Mouse (Mus musculus): ENCODE results near the gene Serhl. TPM values are rescaled to one million over a fixed set of nuclear protein-coding genes. Genes with fewer than 3 reads are reported as not detected.
"Not testable (repeated sequence)": the region's sequence is repeated elsewhere in the genome, so short reads cannot be mapped to it uniquely, and the experiment has no call there.

Serhl gene
- polyA plus RNA-seq (2015; fragmentation: Nextera tagmentation; extraction: Ambion mirVana): 60.9 and 68.9 TPM in 2 replicates

- Histone ChIP-seq H3K4me2 (peak within 1 kb of the TSS; percentile 42), H3K27ac (no peak within 1 kb of the TSS; the same call in 1 of the 2 replicates), H3K4me3 (peak within 1 kb of the TSS; percentile 6; the same call in 1 of the 2 replicates), H3K4me1 (peaks cover 24% of the 10 kb centered on the region), H3K27me3 (peaks cover 35% of the 10 kb centered on the region), H3K36me3 (no peaks in the 10 kb centered on the region), H3K9me3 (no peaks in the 10 kb centered on the region), H3K9ac (peak within 1 kb of the TSS; percentile 16; the same call in 1 of the 2 replicates)
- ATAC-seq (ENCODE audit: insufficient number of reproducible peaks, insufficient read depth, low FRiP score, low TSS enrichment, low read depth): no peak
- whole genome bisulfite sequencing: 4% methylated on average over 7 of the region's 7 CpGs
Observed at GRCm38 (mm10) chr15:83089429-83089605, at the start of gene Serhl. Serhl (plus strand) TSS chr15:83089506.

- no peak for ATAC-seq (ENCODE audit: insufficient number of reproducible peaks, insufficient read depth, low FRiP score, low TSS enrichment, low read depth)
- Histone ChIP-seq H3K27ac (no peak overlapping the region), H3K4me3 (no peak overlapping the region), H3K4me2 (no peak overlapping the region), H3K9me3 (no peaks in the 10 kb centered on the region), H3K27me3 (peaks cover 4% of the 10 kb centered on the region), H3K9ac (no peak overlapping the region), H3K36me3 (no peaks in the 10 kb centered on the region), H3K4me1 (peaks cover 75% of the 10 kb centered on the region)
- WGBS: 54% methylated on average over 2 of the region's 2 CpGs
Observed at GRCm38 (mm10) chr15:83040156-83040555, 49.1 kb upstream of the Serhl start.

GRCm38 (mm10) chr15:83042655-83043361 is 46.5 kb upstream of the Serhl start:
- H3K9ac ChIP-seq: 0 out of 2 replicates have a peak overlapping the region, but pooled peaks have one; percentile 17
- peak overlapping the region; percentile 30 for H3K27ac ChIP-seq

GRCm38 (mm10) chr15:83043362-83043708 is 46.0 kb upstream of the Serhl start:
- Histone ChIP-seq H3K9ac (0 out of 2 replicates have a peak overlapping the region, but pooled peaks have one; percentile 17), H3K4me3 (0 out of 2 replicates have a peak overlapping the region, but pooled peaks have one; percentile 5), H3K27ac (peak overlapping the region; percentile 30), H3K36me3 (no peaks in the 10 kb centered on the region), H3K9me3 (no peaks in the 10 kb centered on the region), H3K4me1 (peaks cover 54% of the 10 kb centered on the region), H3K4me2 (peak overlapping the region; percentile 43), H3K27me3 (no peaks in the 10 kb centered on the region)
- 55% methylated on average over 22 of the region's 22 CpGs for WGBS
- ATAC-seq (ENCODE audit: insufficient number of reproducible peaks, insufficient read depth, low FRiP score, low TSS enrichment, low read depth): no peak

More at GRCm38 (mm10) chr15:83042655-83043361, 46.5 kb upstream of the Serhl start:
- H3K4me1 ChIP-seq: peaks cover 59% of the 10 kb centered on the region
- H3K4me2 ChIP-seq: peak overlapping the region; percentile 43
- H3K36me3 ChIP-seq: no peaks in the 10 kb centered on the region
- no peaks in the 10 kb centered on the region for H3K9me3 ChIP-seq
- no peaks in the 10 kb centered on the region for H3K27me3 ChIP-seq
- 3% methylated on average over 6 of the region's 6 CpGs for WGBS
- peak overlapping the region; percentile 5; the same call in 1 of the 2 replicates for H3K4me3 ChIP-seq
- ATAC-seq (ENCODE audit: insufficient number of reproducible peaks, insufficient read depth, low FRiP score, low TSS enrichment, low read depth): no peak

- WGBS: 79% methylated on average over 5 of the region's 5 CpGs
- ATAC-seq (ENCODE audit: insufficient number of reproducible peaks, insufficient read depth, low FRiP score, low TSS enrichment, low read depth): not testable (repeated sequence)
Observed at GRCm38 (mm10) chr15:83045565-83045964, 43.7 kb upstream of the Serhl start.

GRCm38 (mm10) chr15:83046308-83046707 is 43.0 kb upstream of the Serhl start:
- Histone ChIP-seq H3K27me3 (no peaks in the 10 kb centered on the region), H3K27ac (no peak overlapping the region), H3K9ac (no peak overlapping the region), H3K36me3 (no peaks in the 10 kb centered on the region), H3K4me2 (no peak overlapping the region), H3K4me3 (no peak overlapping the region), H3K4me1 (peaks cover 33% of the 10 kb centered on the region), H3K9me3 (no peaks in the 10 kb centered on the region)
- WGBS: 94% methylated on average over 3 of the region's 3 CpGs
- no peak for ATAC-seq (ENCODE audit: insufficient number of reproducible peaks, insufficient read depth, low FRiP score, low TSS enrichment, low read depth)

More at GRCm38 (mm10) chr15:83045565-83045964, 43.7 kb upstream of the Serhl start:
- not testable (repeated sequence) for H3K4me3 ChIP-seq, H3K27me3 ChIP-seq, H3K27ac ChIP-seq, H3K36me3 ChIP-seq, H3K9ac ChIP-seq, H3K4me2 ChIP-seq, H3K9me3 ChIP-seq
- peaks cover 36% of the 10 kb centered on the region for H3K4me1 ChIP-seq

- peaks cover 30% of the 10 kb centered on the region for H3K4me1 ChIP-seq
- ATAC-seq (ENCODE audit: insufficient number of reproducible peaks, insufficient read depth, low FRiP score, low TSS enrichment, low read depth): no peak
- no peak overlapping the region for H3K27ac ChIP-seq
- H3K4me2 ChIP-seq: no peak overlapping the region
- 64% methylated on average over 7 of the region's 7 CpGs for WGBS
- no peaks in the 10 kb centered on the region for H3K9me3 ChIP-seq
- no peak overlapping the region for H3K4me3 ChIP-seq
- H3K27me3 ChIP-seq: no peaks in the 10 kb centered on the region
- no peak overlapping the region for H3K9ac ChIP-seq
- H3K36me3 ChIP-seq: no peaks in the 10 kb centered on the region
Observed at GRCm38 (mm10) chr15:83046730-83047129, 42.6 kb upstream of the Serhl start.

GRCm38 (mm10) chr15:83052341-83053104 is 36.8 kb upstream of the Serhl start:
- ATAC-seq (ENCODE audit: insufficient number of reproducible peaks, insufficient read depth, low FRiP score, low TSS enrichment, low read depth): no peak
- WGBS: 36% methylated on average over 6 of the region's 6 CpGs
- 0 out of 2 replicates have a peak, but pooled peaks cover 5% of the 10 kb centered on the region for H3K27me3 ChIP-seq

GRCm38 (mm10) chr15:83053261-83053660 is 36.0 kb upstream of the Serhl start:
- Histone ChIP-seq H3K4me1 (peaks cover 31% of the 10 kb centered on the region), H3K27ac (no peak overlapping the region), H3K4me2 (no peak overlapping the region), H3K4me3 (no peak overlapping the region), H3K9ac (no peak overlapping the region), H3K36me3 (no peaks in the 10 kb centered on the region), H3K27me3 (0 out of 2 replicates have a peak, but pooled peaks cover 5% of the 10 kb centered on the region), H3K9me3 (no peaks in the 10 kb centered on the region)
- 54% methylated on average over 11 of the region's 11 CpGs for WGBS
- no peak for ATAC-seq (ENCODE audit: insufficient number of reproducible peaks, insufficient read depth, low FRiP score, low TSS enrichment, low read depth)

More at GRCm38 (mm10) chr15:83052341-83053104, 36.8 kb upstream of the Serhl start:
- Histone ChIP-seq H3K4me1 (peaks cover 31% of the 10 kb centered on the region), H3K9me3 (no peaks in the 10 kb centered on the region), H3K9ac (0 out of 2 replicates have a peak overlapping the region, but pooled peaks have one; percentile 11), H3K36me3 (no peaks in the 10 kb centered on the region), H3K4me2 (no peak overlapping the region), H3K4me3 (no peak overlapping the region), H3K27ac (no peak overlapping the region)

- H3K9ac ChIP-seq: no peak overlapping the region
- H3K4me1 ChIP-seq: peaks cover 34% of the 10 kb centered on the region
- H3K36me3 ChIP-seq: no peaks in the 10 kb centered on the region
- 0 out of 2 replicates have a peak, but pooled peaks cover 5% of the 10 kb centered on the region for H3K27me3 ChIP-seq
- WGBS: 45% methylated on average over 5 of the region's 5 CpGs
- H3K4me2 ChIP-seq: no peak overlapping the region
- no peak for ATAC-seq (ENCODE audit: insufficient number of reproducible peaks, insufficient read depth, low FRiP score, low TSS enrichment, low read depth)
- no peaks in the 10 kb centered on the region for H3K9me3 ChIP-seq
- H3K27ac ChIP-seq: no peak overlapping the region
- no peak overlapping the region for H3K4me3 ChIP-seq
Observed at GRCm38 (mm10) chr15:83055569-83055968, 33.7 kb upstream of the Serhl start.

GRCm38 (mm10) chr15:83056378-83057083 is 32.8 kb upstream of the Serhl start:
- Histone ChIP-seq H3K4me3 (peak overlapping the region; percentile 40), H3K36me3 (no peaks in the 10 kb centered on the region), H3K27ac (no peak overlapping the region), H3K27me3 (0 out of 2 replicates have a peak, but pooled peaks cover 5% of the 10 kb centered on the region), H3K4me2 (peak overlapping the region; percentile 74), H3K9ac (peak overlapping the region; percentile 64), H3K4me1 (peaks cover 38% of the 10 kb centered on the region), H3K9me3 (no peaks in the 10 kb centered on the region)
- 0% methylated on average over 29 of the region's 29 CpGs for WGBS
- no peak for ATAC-seq (ENCODE audit: insufficient number of reproducible peaks, insufficient read depth, low FRiP score, low TSS enrichment, low read depth)
